ENCODE assay signal across 8 mouse cellular contexts in genomic region chr13:43503395-43503850, GRCm38 (mm10). TPM values are rescaled to one million over a fixed set of nuclear protein-coding genes. Genes with fewer than 3 reads are reported as not detected.
DNase-seq lines count a peak whose midpoint lies in the region; ATAC-seq and TF ChIP-seq lines count a peak whose summit lies in the region.

No protein-coding gene starts in this region.

- TF ChIP-seq CTCF in brain, embryonic 14.5 days (IDR thresholded peaks at IDR 0.05; ENCODE audit: borderline replicate concordance, extremely low read depth, insufficient read depth, insufficient read length): no peak
- 0 out of 2 replicates have a peak, but pooled peaks have one; percentile 5 for TF ChIP-seq CTCF in kidney, postnatal 0 days (IDR thresholded peaks at IDR 0.05; ENCODE audit: low read depth)

- DNase-seq in cerebellum, adult 18-20 months: peak; percentile 32 to 36
- no peak for DNase-seq in cerebellum, adult 8-10 months
- peak; percentile 78 for DNase-seq in brain, embryonic 14.5 days (ENCODE audit: low read depth)
- DNase-seq in kidney, postnatal 0 days (ENCODE audit: low spot score): peak; percentile 97
- peak; percentile 79 for DNase-seq in lung, postnatal 36 days
- DNase-seq in spleen, postnatal 4 days (ENCODE audit: low spot score in 2 of 2): peak; percentile 30 to 69
- DNase-seq in right cerebral cortex, postnatal 14 days: no peak

- 3% methylated on average over 19 of the region's 19 CpGs for WGBS in heart, embryonic 14.5 days
- WGBS in kidney, postnatal 0 days: 2% methylated on average over 19 of the region's 19 CpGs

- ATAC-seq in heart, embryonic 14.5 days (ENCODE audit: insufficient number of reproducible peaks, insufficient read depth, low FRiP score, low read depth): no peak
- peak; percentile 92 for ATAC-seq in kidney, postnatal 0 days (replicated peaks; ENCODE audit: low FRiP score, low read depth)

- peak overlapping the region; percentile 72 for H3K9ac ChIP-seq in heart, embryonic 14.5 days (ENCODE audit: low read length)
- peak overlapping the region; percentile 51; the same call in 1 of the 2 replicates for H3K9ac ChIP-seq in kidney, postnatal 0 days (ENCODE audit: low read depth, low read length)

- H3K9me3 ChIP-seq in heart, embryonic 14.5 days (ENCODE audit: control insufficient read depth, low read length): no peaks in the 10 kb centered on the region
- H3K9me3 ChIP-seq in kidney, postnatal 0 days (replicated peaks; ENCODE audit: low read length): no peaks in the 10 kb centered on the region

- no peaks in the 10 kb centered on the region for H3K27me3 ChIP-seq in heart, embryonic 14.5 days (ENCODE audit: control insufficient read depth, insufficient read depth, low read length)
- H3K27me3 ChIP-seq in kidney, postnatal 0 days (ENCODE audit: insufficient read depth, low read length): no peaks in the 10 kb centered on the region

- H3K4me1 ChIP-seq in heart, embryonic 14.5 days (ENCODE audit: control insufficient read depth in 2 of 2, insufficient read depth in 2 of 2, low read length in 2 of 2): peaks cover 8 to 11% of the 10 kb centered on the region in 2 experiments; a peak in 3 of 4 replicates
- peaks cover 12% of the 10 kb centered on the region; the same call in 1 of the 2 replicates for H3K4me1 ChIP-seq in kidney, postnatal 0 days (replicated peaks; ENCODE audit: insufficient read depth, low read length)

- peak overlapping the region; percentile 37 to 52; a peak in 2 of 4 replicates for H3K27ac ChIP-seq in heart, embryonic 14.5 days (replicated peaks in 1 of 2; ENCODE audit: control insufficient read depth in 1 of 2, insufficient read depth in 1 of 2, low read depth in 2 of 2, low read length in 2 of 2)
- peak overlapping the region; percentile 83 for H3K27ac ChIP-seq in kidney, postnatal 0 days

- TF ChIP-seq POLR2A in brain, embryonic 14.5 days (IDR thresholded peaks at IDR 0.05; ENCODE audit: borderline replicate concordance, extremely low read depth, insufficient read depth, insufficient read length, poor library complexity, severe bottlenecking): no peak

- H3K36me3 ChIP-seq in heart, embryonic 14.5 days (ENCODE audit: control insufficient read depth, insufficient read depth, low read length): no peaks in the 10 kb centered on the region
- no peaks in the 10 kb centered on the region for H3K36me3 ChIP-seq in kidney, postnatal 0 days (ENCODE audit: insufficient read depth, low read length)

- H3K4me2 ChIP-seq in heart, embryonic 14.5 days (ENCODE audit: low read length): peak overlapping the region; percentile 81
- peak overlapping the region; percentile 53 for H3K4me2 ChIP-seq in kidney, postnatal 0 days (ENCODE audit: low read length)

- H3K4me3 ChIP-seq in heart, embryonic 14.5 days (ENCODE audit: control insufficient read depth in 1 of 2, insufficient read depth in 1 of 2, low read depth in 1 of 2, low read length in 2 of 2): peak overlapping the region; percentile 36 to 51
- peak overlapping the region; percentile 22; the same call in 1 of the 2 replicates for H3K4me3 ChIP-seq in kidney, postnatal 0 days (replicated peaks; ENCODE audit: low read depth, low read length)

RNA-seq across cellular contexts. Expression of gene Ranbp9, which starts 22.3 kb away (rescaled TPM):
- polyA plus RNA-seq in brain, embryonic 14.5 days (2012; rRNA removed): 42.6 and 49.5 TPM in 2 replicates
- polyA plus RNA-seq in heart, embryonic 14.5 days (2014; fragmentation: Nextera tagmentation; extraction: Ambion mirVana): 8.8 and 13.7 TPM in 2 replicates
- 10.6 and 10.7 TPM in 2 replicates for polyA plus RNA-seq in kidney, postnatal 0 days (2015; fragmentation: Nextera tagmentation; extraction: Ambion mirVana)

RNA-seq across cellular contexts. Expression of gene Mcur1, which starts 56.6 kb away (rescaled TPM):
- 9.2 and 10.0 TPM in 2 replicates for polyA plus RNA-seq in brain, embryonic 14.5 days (2012; rRNA removed)
- 21.4 and 23.1 TPM in 2 replicates for polyA plus RNA-seq in heart, embryonic 14.5 days (2014; fragmentation: Nextera tagmentation; extraction: Ambion mirVana)
- 37.0 and 37.3 TPM in 2 replicates for polyA plus RNA-seq in kidney, postnatal 0 days (2015; fragmentation: Nextera tagmentation; extraction: Ambion mirVana)

Comparison
In these comparisons a context has a peak if more than half of its experiments do, and no peak if none do; other contexts are left out.
1. DNase-seq: peak in cerebellum, adult 18-20 months (2 of 2), brain, embryonic 14.5 days (single experiment), kidney, postnatal 0 days (single experiment), lung, postnatal 36 days (single experiment) and spleen, postnatal 4 days (2 of 2); none in cerebellum, adult 8-10 months (single experiment) and right cerebral cortex, postnatal 14 days (single experiment).